Mouse (Mus musculus) inflammation-experienced regulatory T-cells (primary cell): ENCODE measurements around the gene Mab21l1. TPM values are rescaled to one million over a fixed set of nuclear protein-coding genes. Genes with fewer than 3 reads are reported as not detected.

Experiments
- polyA plus RNA-seq, 2 experiments: library from polyadenylated mRNA; unstranded; fragments of 100-300 nt; shearing (Covaris generic); gene quantifications; one replicate each; pipeline ENCODE4 v1.2.1; 2017

Mab21l1 gene
- polyA plus RNA-seq = not detected

GRCm38 (mm10) chr3:55782056-55782687 lies at the start of gene Mab21l1:
Gene Mab21l1 (plus strand): TSS chr3:55782510.

